Mouse (Mus musculus): ENCODE results near the gene Gm49380. TPM values are rescaled to one million over a fixed set of nuclear protein-coding genes. Genes with fewer than 3 reads are reported as not detected.

The Gm49380 gene
- polyA plus RNA-seq, 1 experiment from 2014 or later, result not detected

- Histone ChIP-seq H3K9ac (ENCODE audit: low read length) (no peak overlapping the region), H3K9me3 (ENCODE audit: control insufficient read depth, low read length) (no peaks in the 10 kb centered on the region), H3K27ac (replicated peaks) (peak overlapping the region; percentile 81), H3K4me2 (replicated peaks; ENCODE audit: low read depth) (peak overlapping the region; percentile 25; the same call in 1 of the 2 replicates), H3K4me3 (ENCODE audit: low read depth, low read length) (no peak overlapping the region), H3K27me3 (ENCODE audit: control insufficient read depth, insufficient read depth, low read length) (no peaks in the 10 kb centered on the region), H3K4me1 (replicated peaks; ENCODE audit: control insufficient read depth, insufficient read depth) (peaks cover 16% of the 10 kb centered on the region), H3K36me3 (ENCODE audit: control insufficient read depth, insufficient read depth, low read length) (no peaks in the 10 kb centered on the region)
- 70% methylated on average over 10 of the region's 10 CpGs for WGBS
- DNase-seq (ENCODE audit: low spot score), result no peak
- no peak for ATAC-seq (ENCODE audit: low FRiP score, low TSS enrichment)
- TF ChIP-seq CTCF (IDR thresholded peaks at IDR 0.05; ENCODE audit: low read depth) (peak; percentile 12; the same call in 1 of the 2 replicates), EP300 (optimal IDR thresholded peaks at IDR 0.05) (no peak)
Observed at GRCm38 (mm10) chr9:44078136-44078797, 35.0 kb downstream of the Gm49380 start.

DNA sequence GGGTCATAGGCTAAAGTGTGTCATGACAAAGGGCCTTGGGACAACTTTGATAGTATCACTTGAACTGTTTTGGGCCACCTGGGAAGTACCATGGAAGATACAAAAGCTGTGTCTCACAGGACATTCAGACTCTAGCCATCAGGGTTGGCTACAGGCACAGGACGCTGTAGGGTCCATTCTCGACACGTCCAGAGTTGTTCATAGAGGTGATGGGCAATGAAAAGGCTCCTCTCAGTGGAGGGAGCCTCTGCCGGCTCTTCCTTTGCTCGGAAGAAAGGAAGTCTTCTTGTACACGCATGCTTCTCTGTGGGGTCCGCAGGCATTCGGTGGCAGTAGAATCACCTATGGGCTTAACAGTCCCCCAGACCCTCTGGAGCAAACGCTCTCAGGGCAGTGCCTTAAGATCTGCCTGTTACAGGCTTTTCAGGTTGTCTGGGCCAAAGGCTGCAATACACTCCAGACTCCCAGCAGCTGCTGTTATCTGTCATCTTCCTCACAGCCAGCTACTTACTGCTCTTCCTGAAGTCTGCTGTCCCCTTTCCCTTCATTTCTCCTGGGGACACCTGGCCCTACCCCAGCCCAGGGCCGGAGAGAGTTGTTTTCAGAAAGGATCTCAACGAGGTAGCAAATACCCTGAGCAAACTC, 35.9 kb downstream of the Gm49380 start:
- H3K9me3 ChIP-seq (ENCODE audit: control insufficient read depth, low read length), result no peaks in the 10 kb centered on the region
- ATAC-seq (ENCODE audit: low FRiP score, low TSS enrichment), result no peak
- no peak overlapping the region for H3K4me2 ChIP-seq (replicated peaks; ENCODE audit: low read depth)
- no peak for TF ChIP-seq CTCF (IDR thresholded peaks at IDR 0.05; ENCODE audit: low read depth)
- TF ChIP-seq EP300 (optimal IDR thresholded peaks at IDR 0.05), result no peak
- no peak overlapping the region for H3K4me3 ChIP-seq (ENCODE audit: low read depth, low read length)
- H3K36me3 ChIP-seq (ENCODE audit: control insufficient read depth, insufficient read depth, low read length), result no peaks in the 10 kb centered on the region
- H3K27me3 ChIP-seq (ENCODE audit: control insufficient read depth, insufficient read depth, low read length), result no peaks in the 10 kb centered on the region
- H3K9ac ChIP-seq (ENCODE audit: low read length), result no peak overlapping the region
- H3K27ac ChIP-seq (replicated peaks), result no peak overlapping the region
- no peak for DNase-seq (ENCODE audit: low spot score)
- H3K4me1 ChIP-seq (replicated peaks; ENCODE audit: control insufficient read depth, insufficient read depth), result peaks cover 16% of the 10 kb centered on the region
- WGBS, result 85% methylated on average over 11 of the region's 11 CpGs

GRCm38 (mm10) chr9:44076764-44077120, 36.6 kb downstream of the Gm49380 start:
- TF ChIP-seq CTCF (IDR thresholded peaks at IDR 0.05; ENCODE audit: low read depth) (peak; percentile 80), EP300 (optimal IDR thresholded peaks at IDR 0.05) (no peak)
- no peaks in the 10 kb centered on the region for H3K36me3 ChIP-seq (ENCODE audit: control insufficient read depth, insufficient read depth, low read length)
- no peaks in the 10 kb centered on the region for H3K27me3 ChIP-seq (ENCODE audit: control insufficient read depth, insufficient read depth, low read length)
- peak overlapping the region; percentile 38; the same call in 1 of the 2 replicates for H3K9ac ChIP-seq (ENCODE audit: low read length)
- ATAC-seq (ENCODE audit: low FRiP score, low TSS enrichment) (peak; percentile 50), DNase-seq (ENCODE audit: low spot score) (peak; percentile 67)
- H3K4me2 ChIP-seq (replicated peaks; ENCODE audit: low read depth), result no peak overlapping the region
- no peak overlapping the region for H3K4me3 ChIP-seq (ENCODE audit: low read depth, low read length)
- 19% methylated on average over 5 of the region's 5 CpGs for WGBS
- no peak overlapping the region for H3K27ac ChIP-seq (replicated peaks)
- H3K4me1 ChIP-seq (replicated peaks; ENCODE audit: control insufficient read depth, insufficient read depth), result peaks cover 18% of the 10 kb centered on the region
- no peaks in the 10 kb centered on the region for H3K9me3 ChIP-seq (ENCODE audit: control insufficient read depth, low read length)

DNA sequence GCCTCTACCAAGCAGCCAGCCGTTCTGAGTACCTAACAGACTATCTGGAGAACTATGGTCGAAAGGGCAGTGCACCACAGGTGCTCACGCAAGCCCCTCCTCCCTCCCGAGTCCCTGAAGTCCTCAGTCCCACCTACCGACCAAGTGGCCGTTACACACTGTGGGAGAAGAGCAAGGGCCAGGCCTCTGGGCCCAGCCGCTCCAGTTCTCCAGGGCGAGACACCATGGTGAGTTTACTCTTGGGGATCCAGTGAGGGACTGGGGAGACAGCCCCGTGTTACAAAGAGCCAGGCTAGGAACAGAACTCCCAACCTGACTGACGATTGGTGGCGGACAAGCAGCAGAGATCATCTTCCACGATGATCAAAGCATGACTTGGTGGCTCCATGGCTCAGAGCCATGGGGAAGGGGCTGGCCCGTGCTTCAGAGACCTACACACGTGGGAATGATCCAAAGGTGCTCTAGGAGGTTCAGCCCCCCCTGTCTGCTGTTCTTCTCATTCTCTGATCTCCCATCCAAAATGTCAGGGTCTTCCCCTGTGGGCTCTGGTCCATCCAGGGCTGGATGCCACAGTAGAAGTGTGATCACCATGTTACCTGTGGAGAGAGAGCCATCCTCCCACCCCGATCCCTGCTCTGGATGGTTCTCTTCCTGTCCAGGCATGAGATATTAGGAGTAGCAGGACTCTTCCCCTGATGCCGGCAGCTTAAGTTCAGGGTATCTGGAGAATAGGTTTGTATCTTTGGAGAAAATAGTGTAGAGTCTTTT, 37.1 kb downstream of the Gm49380 start:
- H3K27me3 ChIP-seq (ENCODE audit: control insufficient read depth, insufficient read depth, low read length), result no peaks in the 10 kb centered on the region
- H3K9ac ChIP-seq (ENCODE audit: low read length), result peak overlapping the region; percentile 38; the same call in 1 of the 2 replicates
- ATAC-seq (ENCODE audit: low FRiP score, low TSS enrichment) (no peak), DNase-seq (ENCODE audit: low spot score) (no peak)
- H3K4me1 ChIP-seq (replicated peaks; ENCODE audit: control insufficient read depth, insufficient read depth), result peaks cover 22% of the 10 kb centered on the region
- no peak for TF ChIP-seq EP300 (optimal IDR thresholded peaks at IDR 0.05)
- TF ChIP-seq CTCF (IDR thresholded peaks at IDR 0.05; ENCODE audit: low read depth), result no peak
- no peak overlapping the region for H3K4me3 ChIP-seq (ENCODE audit: low read depth, low read length)
- no peak overlapping the region for H3K4me2 ChIP-seq (replicated peaks; ENCODE audit: low read depth)
- H3K36me3 ChIP-seq (ENCODE audit: control insufficient read depth, insufficient read depth, low read length), result no peaks in the 10 kb centered on the region
- 68% methylated on average over 16 of the region's 16 CpGs for WGBS
- H3K9me3 ChIP-seq (ENCODE audit: control insufficient read depth, low read length), result no peaks in the 10 kb centered on the region
- peak overlapping the region; percentile 30; the same call in 1 of the 2 replicates for H3K27ac ChIP-seq (replicated peaks)

DNA sequence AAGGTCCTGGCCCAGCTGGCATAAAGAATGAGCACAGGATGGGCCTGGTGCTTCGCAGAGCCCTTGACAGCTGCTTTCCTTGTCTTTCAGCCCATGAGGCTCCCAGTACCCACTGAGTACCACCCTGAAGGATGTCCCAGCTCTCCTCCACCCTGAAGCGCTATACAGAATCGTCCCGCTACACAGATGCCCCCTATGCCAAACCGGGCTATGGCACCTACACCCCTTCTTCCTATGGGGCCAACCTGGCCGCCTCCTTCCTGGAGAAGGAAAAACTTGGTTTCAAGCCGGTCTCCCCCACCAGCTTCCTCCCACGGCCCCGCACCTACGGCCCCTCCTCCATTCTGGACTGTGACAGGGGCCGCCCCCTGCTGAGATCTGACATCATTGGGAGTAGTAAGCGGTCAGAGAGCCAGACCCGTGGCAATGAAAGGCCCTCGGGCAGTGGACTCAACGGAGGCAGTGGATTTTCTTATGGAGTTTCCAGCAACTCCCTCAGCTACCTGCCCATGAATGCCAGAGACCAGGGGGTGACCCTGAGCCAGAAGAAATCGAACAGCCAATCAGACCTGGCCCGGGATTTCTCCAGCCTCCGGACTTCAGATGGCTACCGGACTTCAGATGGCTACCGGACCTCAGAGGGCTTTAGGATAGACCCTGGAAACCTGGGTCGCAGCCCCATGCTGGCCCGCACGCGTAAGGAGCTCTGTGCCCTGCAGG, 37.9 kb downstream of the Gm49380 start:
- no peak overlapping the region for H3K9ac ChIP-seq (ENCODE audit: low read length)
- TF ChIP-seq CTCF (IDR thresholded peaks at IDR 0.05; ENCODE audit: low read depth) (no peak), EP300 (optimal IDR thresholded peaks at IDR 0.05) (no peak)
- H3K4me3 ChIP-seq (ENCODE audit: low read depth, low read length), result no peak overlapping the region
- no peaks in the 10 kb centered on the region for H3K9me3 ChIP-seq (ENCODE audit: control insufficient read depth, low read length)
- no peak for ATAC-seq (ENCODE audit: low FRiP score, low TSS enrichment)
- WGBS, result 79% methylated on average over 24 of the region's 24 CpGs
- H3K36me3 ChIP-seq (ENCODE audit: control insufficient read depth, insufficient read depth, low read length), result no peaks in the 10 kb centered on the region
- H3K27ac ChIP-seq (replicated peaks), result no peak overlapping the region
- H3K27me3 ChIP-seq (ENCODE audit: control insufficient read depth, insufficient read depth, low read length), result no peaks in the 10 kb centered on the region
- DNase-seq (ENCODE audit: low spot score), result no peak
- H3K4me1 ChIP-seq (replicated peaks; ENCODE audit: control insufficient read depth, insufficient read depth), result peaks cover 24% of the 10 kb centered on the region
- no peak overlapping the region for H3K4me2 ChIP-seq (replicated peaks; ENCODE audit: low read depth)
